Mouse (Mus musculus): ENCODE measurements around the gene Btd. TPM values are rescaled to one million over a fixed set of nuclear protein-coding genes. Genes with fewer than 3 reads are reported as not detected.

Btd gene
- polyA plus RNA-seq, 1 experiment = 13.6 TPM

- H3K27ac ChIP-seq (ENCODE audit: insufficient read depth, low read length) = peak overlapping the region; percentile 98
- peaks cover 12% of the 10 kb centered on the region for H3K4me1 ChIP-seq (ENCODE audit: control insufficient read depth, insufficient read depth, low read length)
- no peak overlapping the region for H3K4me3 ChIP-seq (ENCODE audit: insufficient read depth, low read length)
- no peak for TF ChIP-seq CTCF (IDR thresholded peaks at IDR 0.05; ENCODE audit: borderline replicate concordance, insufficient read depth, low read length)
- TF ChIP-seq POLR2A (IDR thresholded peaks at IDR 0.05; ENCODE audit: low read depth, low read length) = peak; percentile 36
These were observed 29.0 kb downstream of the Btd start for GRCm38 (mm10) chr14:31669642-31670490.

GRCm38 (mm10) chr14:31671635-31672320, 30.9 kb downstream of the Btd start:
- Histone ChIP-seq H3K27ac (ENCODE audit: insufficient read depth, low read length) (no peak overlapping the region), H3K4me3 (ENCODE audit: insufficient read depth, low read length) (no peak overlapping the region), H3K4me1 (ENCODE audit: control insufficient read depth, insufficient read depth, low read length) (peaks cover 4% of the 10 kb centered on the region)
- TF ChIP-seq CTCF (IDR thresholded peaks at IDR 0.05; ENCODE audit: borderline replicate concordance, insufficient read depth, low read length) (no peak), POLR2A (IDR thresholded peaks at IDR 0.05; ENCODE audit: low read depth, low read length) (no peak)

- H3K4me3 ChIP-seq (ENCODE audit: insufficient read depth, low read length) = no peak overlapping the region
- TF ChIP-seq POLR2A (IDR thresholded peaks at IDR 0.05; ENCODE audit: low read depth, low read length) = no peak
- TF ChIP-seq CTCF (IDR thresholded peaks at IDR 0.05; ENCODE audit: borderline replicate concordance, insufficient read depth, low read length) = no peak
- no peak overlapping the region for H3K27ac ChIP-seq (ENCODE audit: insufficient read depth, low read length)
- H3K4me1 ChIP-seq (ENCODE audit: control insufficient read depth, insufficient read depth, low read length) = no peaks in the 10 kb centered on the region
These were observed 39.8 kb downstream of the Btd start for GRCm38 (mm10) chr14:31680656-31681055.

GRCm38 (mm10) chr14:31681291-31681690, 40.5 kb downstream of the Btd start:
- Histone ChIP-seq H3K4me3 (ENCODE audit: insufficient read depth, low read length) (no peak overlapping the region), H3K4me1 (ENCODE audit: control insufficient read depth, insufficient read depth, low read length) (no peaks in the 10 kb centered on the region), H3K27ac (ENCODE audit: insufficient read depth, low read length) (no peak overlapping the region)
- TF ChIP-seq POLR2A (IDR thresholded peaks at IDR 0.05; ENCODE audit: low read depth, low read length) (no peak), CTCF (IDR thresholded peaks at IDR 0.05; ENCODE audit: borderline replicate concordance, insufficient read depth, low read length) (no peak)

- TF ChIP-seq CTCF (IDR thresholded peaks at IDR 0.05; ENCODE audit: borderline replicate concordance, insufficient read depth, low read length) (no peak), POLR2A (IDR thresholded peaks at IDR 0.05; ENCODE audit: low read depth, low read length) (no peak)
- no peak overlapping the region for H3K4me3 ChIP-seq (ENCODE audit: insufficient read depth, low read length)
- H3K4me1 ChIP-seq (ENCODE audit: control insufficient read depth, insufficient read depth, low read length) = no peaks in the 10 kb centered on the region
- H3K27ac ChIP-seq (ENCODE audit: insufficient read depth, low read length) = no peak overlapping the region
These were observed 41.2 kb downstream of the Btd start for GRCm38 (mm10) chr14:31681931-31682555.

- H3K27ac ChIP-seq (ENCODE audit: insufficient read depth, low read length) = no peak overlapping the region
- TF ChIP-seq CTCF (IDR thresholded peaks at IDR 0.05; ENCODE audit: borderline replicate concordance, insufficient read depth, low read length) = no peak
- no peak for TF ChIP-seq POLR2A (IDR thresholded peaks at IDR 0.05; ENCODE audit: low read depth, low read length)
- no peak overlapping the region for H3K4me3 ChIP-seq (ENCODE audit: insufficient read depth, low read length)
- H3K4me1 ChIP-seq (ENCODE audit: control insufficient read depth, insufficient read depth, low read length) = no peaks in the 10 kb centered on the region
These were observed 42.8 kb downstream of the Btd start for GRCm38 (mm10) chr14:31683610-31684009.

- Histone ChIP-seq H3K4me1 (ENCODE audit: control insufficient read depth, insufficient read depth, low read length) (no peaks in the 10 kb centered on the region), H3K4me3 (ENCODE audit: insufficient read depth, low read length) (no peak overlapping the region), H3K27ac (ENCODE audit: insufficient read depth, low read length) (peak overlapping the region; percentile 27; the same call in 1 of the 2 replicates)
- TF ChIP-seq POLR2A (IDR thresholded peaks at IDR 0.05; ENCODE audit: low read depth, low read length) (no peak), CTCF (IDR thresholded peaks at IDR 0.05; ENCODE audit: borderline replicate concordance, insufficient read depth, low read length) (no peak)
These were observed 43.7 kb downstream of the Btd start for GRCm38 (mm10) chr14:31684343-31685040.

- Histone ChIP-seq H3K27ac (ENCODE audit: insufficient read depth, low read length) (no peak overlapping the region), H3K4me1 (ENCODE audit: control insufficient read depth, insufficient read depth, low read length) (no peaks in the 10 kb centered on the region), H3K4me3 (ENCODE audit: insufficient read depth, low read length) (no peak overlapping the region)
- TF ChIP-seq POLR2A (IDR thresholded peaks at IDR 0.05; ENCODE audit: low read depth, low read length) (no peak), CTCF (IDR thresholded peaks at IDR 0.05; ENCODE audit: borderline replicate concordance, insufficient read depth, low read length) (no peak)
These were observed 44.9 kb downstream of the Btd start for GRCm38 (mm10) chr14:31685680-31686079.

GRCm38 (mm10) chr14:31686231-31686630, 45.4 kb downstream of the Btd start:
- Histone ChIP-seq H3K4me3 (ENCODE audit: insufficient read depth, low read length) (no peak overlapping the region), H3K27ac (ENCODE audit: insufficient read depth, low read length) (no peak overlapping the region), H3K4me1 (ENCODE audit: control insufficient read depth, insufficient read depth, low read length) (no peaks in the 10 kb centered on the region)
- TF ChIP-seq POLR2A (IDR thresholded peaks at IDR 0.05; ENCODE audit: low read depth, low read length) = no peak
- TF ChIP-seq CTCF (IDR thresholded peaks at IDR 0.05; ENCODE audit: borderline replicate concordance, insufficient read depth, low read length) = no peak

Measured in embryonic fibroblast, embryonic 13.5 days (primary cell).